Mouse (Mus musculus) hindbrain, embryonic 12.5 days (tissue): Measurements from ENCODE around the gene Plcl1. TPM values are rescaled to one million over a fixed set of nuclear protein-coding genes. Genes with fewer than 3 reads are reported as not detected.

Source experiments
- ATAC-seq: fragments of 200-750 bp; cut with Nextera tagmentation; 2 replicates; pipeline ENCODE4 v1.8.0; 2017; ENCODE audit warnings: moderate TSS enrichment; ENCODE audit not compliant: low FRiP score
- H3K27ac ChIP-seq: fragments of 300-500 bp; sonication (generic); 2 replicates; pipeline ENCODE4 v1.5.1; 2016; ENCODE audit warnings: mild to moderate bottlenecking
- H3K27me3 ChIP-seq: fragments of 300-500 bp; sonication (generic); 2 replicates; pipeline ENCODE4 v1.6.1; 2016; ENCODE audit warnings: mild to moderate bottlenecking
- H3K36me3 ChIP-seq: fragments of 300-500 bp; sonication (generic); 2 replicates; pipeline ENCODE4 v1.6.1; 2016; ENCODE audit warnings: mild to moderate bottlenecking
- H3K4me1 ChIP-seq: fragments of 300-500 bp; sonication (generic); 2 replicates; pipeline ENCODE4 v1.6.1; 2016
- H3K4me2 ChIP-seq: fragments of 300-500 bp; sonication (generic); replicated peaks from 2 replicates; pipeline ENCODE4 v1.6.1; 2016; ENCODE audit warnings: mild to moderate bottlenecking
- H3K4me3 ChIP-seq: fragments of 300-500 bp; sonication (generic); 2 replicates; pipeline ENCODE4 v1.5.1; 2016; ENCODE audit warnings: mild to moderate bottlenecking
- H3K9ac ChIP-seq: fragments of 300-500 bp; sonication (generic); 2 replicates; pipeline ENCODE4 v1.6.1; 2016; ENCODE audit warnings: mild to moderate bottlenecking, moderate library complexity
- H3K9me3 ChIP-seq: fragments of 300-500 bp; sonication (generic); replicated peaks from 2 replicates; pipeline ENCODE4 v1.6.1; 2016; ENCODE audit warnings: mild to moderate bottlenecking
- WGBS: fragments of 180-500 bp; shearing (Covaris S2); methylation state at CpG from one replicate; pipeline ENCODE4 v1.1.7; 2016; 5-methylcytosine and 5-hydroxymethylcytosine counted together
- polyA plus RNA-seq: library from polyadenylated mRNA; unstranded; fragments of >200 nt; fragmentation: Nextera tagmentation; extraction: Ambion mirVana; gene quantifications from 2 replicates; pipeline ENCODE4 v1.2.1, GENCODE M21; 2016

The Plcl1 gene
- polyA plus RNA-seq, 1 experiment from 2014 or later: 5.5 TPM

- no peak for ATAC-seq
- WGBS: 72% methylated on average over 2 of the region's 2 CpGs
Measured at GRCm38 (mm10) chr1:55410670-55411069, 4.9 kb downstream of the Plcl1 start.

GRCm38 (mm10) chr1:55411079-55411478 lies 5.4 kb downstream of the Plcl1 start:
- Histone ChIP-seq H3K9me3 (0 out of 2 replicates have a peak, but pooled peaks cover 2% of the 10 kb centered on the region), H3K9ac (no peak overlapping the region), H3K4me2 (no peak overlapping the region), H3K27ac (no peak overlapping the region), H3K4me3 (no peak overlapping the region), H3K27me3 (no peaks in the 10 kb centered on the region), H3K4me1 (peaks cover 7% of the 10 kb centered on the region; the same call in 1 of the 2 replicates), H3K36me3 (no peaks in the 10 kb centered on the region)
- no peak for ATAC-seq
- 84% methylated on average over 2 of the region's 2 CpGs for WGBS

More at GRCm38 (mm10) chr1:55410670-55411069, 4.9 kb downstream of the Plcl1 start:
- Histone ChIP-seq H3K9me3 (0 out of 2 replicates have a peak, but pooled peaks cover 2% of the 10 kb centered on the region), H3K4me2 (no peak overlapping the region), H3K4me3 (no peak overlapping the region), H3K9ac (no peak overlapping the region), H3K27ac (no peak overlapping the region), H3K4me1 (peaks cover 7% of the 10 kb centered on the region; the same call in 1 of the 2 replicates), H3K27me3 (no peaks in the 10 kb centered on the region), H3K36me3 (no peaks in the 10 kb centered on the region)

- Histone ChIP-seq H3K4me1 (no peaks in the 10 kb centered on the region), H3K9me3 (0 out of 2 replicates have a peak, but pooled peaks cover 2% of the 10 kb centered on the region), H3K4me2 (no peak overlapping the region), H3K36me3 (no peaks in the 10 kb centered on the region), H3K4me3 (no peak overlapping the region), H3K27me3 (no peaks in the 10 kb centered on the region), H3K27ac (no peak overlapping the region), H3K9ac (no peak overlapping the region)
- no peak for ATAC-seq
- 68% methylated on average over 6 of the region's 6 CpGs for WGBS
Measured at GRCm38 (mm10) chr1:55412569-55412968, 6.8 kb downstream of the Plcl1 start.

- Histone ChIP-seq H3K4me2 (no peak overlapping the region), H3K4me1 (no peaks in the 10 kb centered on the region), H3K27me3 (no peaks in the 10 kb centered on the region), H3K9ac (no peak overlapping the region), H3K36me3 (no peaks in the 10 kb centered on the region), H3K9me3 (0 out of 2 replicates have a peak, but pooled peaks cover 3% of the 10 kb centered on the region), H3K27ac (no peak overlapping the region), H3K4me3 (no peak overlapping the region)
- no peak for ATAC-seq
- 81% methylated on average over 1 of the region's 1 CpGs for WGBS
Measured at GRCm38 (mm10) chr1:55413534-55413933, 7.8 kb downstream of the Plcl1 start.

- no peak overlapping the region for H3K9ac ChIP-seq
- no peak overlapping the region for H3K4me3 ChIP-seq
- H3K27ac ChIP-seq: no peak overlapping the region
- H3K36me3 ChIP-seq: no peaks in the 10 kb centered on the region
- no peak overlapping the region for H3K4me2 ChIP-seq
- 0 out of 2 replicates have a peak, but pooled peaks cover 3% of the 10 kb centered on the region for H3K9me3 ChIP-seq
- no peak for ATAC-seq
- 87% methylated on average over 3 of the region's 3 CpGs for WGBS
- H3K4me1 ChIP-seq: no peaks in the 10 kb centered on the region
- H3K27me3 ChIP-seq: no peaks in the 10 kb centered on the region
Measured at GRCm38 (mm10) chr1:55418968-55419367, 13.2 kb downstream of the Plcl1 start.

- Histone ChIP-seq H3K27me3 (no peaks in the 10 kb centered on the region), H3K4me2 (no peak overlapping the region), H3K27ac (no peak overlapping the region), H3K4me3 (no peak overlapping the region), H3K9ac (no peak overlapping the region), H3K9me3 (no peaks in the 10 kb centered on the region), H3K36me3 (no peaks in the 10 kb centered on the region), H3K4me1 (no peaks in the 10 kb centered on the region)
- WGBS: 87% methylated on average over 2 of the region's 2 CpGs
- ATAC-seq: no peak
Measured at GRCm38 (mm10) chr1:55427607-55428006, 21.9 kb downstream of the Plcl1 start.

- no peaks in the 10 kb centered on the region for H3K4me1 ChIP-seq
- H3K9me3 ChIP-seq: no peaks in the 10 kb centered on the region
- ATAC-seq: no peak
- H3K27me3 ChIP-seq: no peaks in the 10 kb centered on the region
- H3K9ac ChIP-seq: no peak overlapping the region
- H3K4me3 ChIP-seq: no peak overlapping the region
- H3K36me3 ChIP-seq: no peaks in the 10 kb centered on the region
- H3K27ac ChIP-seq: no peak overlapping the region
- WGBS: 90% methylated on average over 2 of the region's 2 CpGs
- H3K4me2 ChIP-seq: no peak overlapping the region
Measured at GRCm38 (mm10) chr1:55429051-55429450, 23.3 kb downstream of the Plcl1 start.

GRCm38 (mm10) chr1:55429708-55430107 lies 24.0 kb downstream of the Plcl1 start:
- no peaks in the 10 kb centered on the region for H3K4me1 ChIP-seq
- WGBS: 98% methylated on average over 1 of the region's 1 CpGs
- H3K9ac ChIP-seq: no peak overlapping the region
- H3K36me3 ChIP-seq: no peaks in the 10 kb centered on the region
- ATAC-seq: no peak
- no peak overlapping the region for H3K4me2 ChIP-seq
- H3K27ac ChIP-seq: no peak overlapping the region
- H3K9me3 ChIP-seq: no peaks in the 10 kb centered on the region
- no peaks in the 10 kb centered on the region for H3K27me3 ChIP-seq
- H3K4me3 ChIP-seq: no peak overlapping the region

GRCm38 (mm10) chr1:55430587-55430986 lies 24.9 kb downstream of the Plcl1 start:
- no peak overlapping the region for H3K27ac ChIP-seq
- no peaks in the 10 kb centered on the region for H3K36me3 ChIP-seq
- no peaks in the 10 kb centered on the region for H3K27me3 ChIP-seq
- H3K4me2 ChIP-seq: no peak overlapping the region
- H3K9ac ChIP-seq: no peak overlapping the region
- 86% methylated on average over 3 of the region's 3 CpGs for WGBS
- H3K4me1 ChIP-seq: no peaks in the 10 kb centered on the region
- no peak overlapping the region for H3K4me3 ChIP-seq
- ATAC-seq: no peak
- H3K9me3 ChIP-seq: no peaks in the 10 kb centered on the region

- Histone ChIP-seq H3K4me3 (no peak overlapping the region), H3K4me2 (no peak overlapping the region), H3K27me3 (no peaks in the 10 kb centered on the region), H3K9ac (no peak overlapping the region), H3K4me1 (no peaks in the 10 kb centered on the region), H3K36me3 (no peaks in the 10 kb centered on the region), H3K9me3 (no peaks in the 10 kb centered on the region), H3K27ac (no peak overlapping the region)
- no peak for ATAC-seq
- 87% methylated on average over 5 of the region's 5 CpGs for WGBS
Measured at GRCm38 (mm10) chr1:55436589-55436988, 30.9 kb downstream of the Plcl1 start.

GRCm38 (mm10) chr1:55437095-55437494 lies 31.4 kb downstream of the Plcl1 start:
- WGBS: 84% methylated on average over 8 of the region's 8 CpGs
- H3K9me3 ChIP-seq: no peaks in the 10 kb centered on the region
- no peaks in the 10 kb centered on the region for H3K27me3 ChIP-seq
- H3K4me3 ChIP-seq: no peak overlapping the region
- H3K9ac ChIP-seq: no peak overlapping the region
- no peaks in the 10 kb centered on the region for H3K4me1 ChIP-seq
- H3K27ac ChIP-seq: no peak overlapping the region
- no peaks in the 10 kb centered on the region for H3K36me3 ChIP-seq
- ATAC-seq: no peak
- no peak overlapping the region for H3K4me2 ChIP-seq

GRCm38 (mm10) chr1:55438617-55439016 lies 32.9 kb downstream of the Plcl1 start:
- H3K36me3 ChIP-seq: no peaks in the 10 kb centered on the region
- WGBS: 84% methylated on average over 4 of the region's 4 CpGs
- H3K27me3 ChIP-seq: no peaks in the 10 kb centered on the region
- H3K4me1 ChIP-seq: no peaks in the 10 kb centered on the region
- H3K27ac ChIP-seq: no peak overlapping the region
- H3K9me3 ChIP-seq: no peaks in the 10 kb centered on the region
- no peak overlapping the region for H3K4me2 ChIP-seq
- no peak overlapping the region for H3K9ac ChIP-seq
- ATAC-seq: no peak
- H3K4me3 ChIP-seq: no peak overlapping the region

GRCm38 (mm10) chr1:55445043-55445688 lies 39.4 kb downstream of the Plcl1 start:
- Histone ChIP-seq H3K4me1 (no peaks in the 10 kb centered on the region), H3K27me3 (no peaks in the 10 kb centered on the region), H3K4me2 (no peak overlapping the region), H3K4me3 (no peak overlapping the region), H3K9ac (no peak overlapping the region), H3K9me3 (no peaks in the 10 kb centered on the region), H3K36me3 (no peaks in the 10 kb centered on the region), H3K27ac (no peak overlapping the region)
- 91% methylated on average over 6 of the region's 6 CpGs for WGBS
- ATAC-seq: no peak
